Mouse (Mus musculus) Patski (cell line): ENCODE data around the gene Isyna1. TPM values are rescaled to one million over a fixed set of nuclear protein-coding genes. Genes with fewer than 3 reads are reported as not detected.

Experiments used
- ATAC-seq: fragments of 100-300 bp; one replicate; pipeline ENCODE4 v1.8.0; 2021
- CTCF ChIA-PET: fragments of 350-600 bp; sonication (Branson Sonifier 250); formaldehyde crosslinking; loops from one replicate; lab custom pipeline; 2022; ENCODE audit warnings: inconsistent platforms; lab: Charles Lee
- POLR2A ChIA-PET: fragments of 350-600 bp; sonication (Branson Sonifier 250); formaldehyde crosslinking; loops from one replicate; lab custom pipeline; 2022; ENCODE audit warnings: antibody characterized with exemption, inconsistent platforms; lab: Charles Lee
- DNase-seq: peaks from one replicate; pipeline ENCODE4 v3.0.0-alpha.2; 2011; ENCODE audit warnings: low read depth, low spot score
- H3K27me3 ChIP-seq: fragments of 371-371 bp; one replicate; pipeline ENCODE4 v1.5.1; 2021
- CTCF ChIP-seq: fragments of 100-300 bp; IDR thresholded peaks from one replicate; pipeline ENCODE4 v1.5.1; 2021
- in situ Hi-C: fragments of 300-500 bp; cut with MboI; formaldehyde crosslinking; loops from 3 replicates; pipeline ENCODE4 v1.11.1; 2018; ENCODE audit warnings: low pct_unique_long_range_greater_than_20kb, mixed read lengths
- polyA plus RNA-seq: library from polyadenylated mRNA; unstranded; gene quantifications from one replicate; pipeline ENCODE4 v1.2.3, GENCODE M21; 2021

The Isyna1 gene
- polyA plus RNA-seq, 1 experiment from 2014 or later, result 6.4 TPM

DNA sequence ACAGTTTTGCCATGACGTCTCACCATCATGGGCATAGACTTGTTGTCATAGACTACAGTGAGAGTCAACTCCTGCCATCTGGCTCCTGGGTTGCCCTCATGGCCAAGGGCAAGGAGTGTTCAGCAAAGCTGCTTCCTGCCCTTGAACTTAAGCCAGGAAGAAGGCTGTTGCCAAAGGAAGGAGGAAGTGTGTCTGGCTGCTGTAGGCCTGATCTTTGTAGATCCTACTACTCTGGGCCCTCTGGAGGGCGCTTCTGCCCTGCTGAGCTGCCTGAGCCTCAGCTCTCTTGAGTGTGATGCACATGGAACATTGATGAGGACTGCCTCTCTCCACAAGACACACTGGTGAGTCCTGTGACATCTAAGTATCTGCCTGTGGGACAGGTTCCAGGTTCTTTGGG lies 34.1 kb upstream of the Isyna1 start:
- ChIA-PET POLR2A (interaction anchor here (1.0 to 2.4 kb wide), 4 partner anchors 10 to 50 kb away, joined by 3 to 7 read pairs (median 4); no protein-coding TSS in a partner anchor), CTCF (interaction anchor here (1.0 to 5.2 kb wide), 6 partner anchors 8 to 40 kb away, joined by 3 to 64 read pairs (median 6); no protein-coding TSS in a partner anchor)
- no peak for DNase-seq
- ATAC-seq, result no peak
- no peak for TF ChIP-seq CTCF
- in situ Hi-C loops, result no loop called here
- H3K27me3 ChIP-seq, result no peaks in the 10 kb centered on the region

DNA sequence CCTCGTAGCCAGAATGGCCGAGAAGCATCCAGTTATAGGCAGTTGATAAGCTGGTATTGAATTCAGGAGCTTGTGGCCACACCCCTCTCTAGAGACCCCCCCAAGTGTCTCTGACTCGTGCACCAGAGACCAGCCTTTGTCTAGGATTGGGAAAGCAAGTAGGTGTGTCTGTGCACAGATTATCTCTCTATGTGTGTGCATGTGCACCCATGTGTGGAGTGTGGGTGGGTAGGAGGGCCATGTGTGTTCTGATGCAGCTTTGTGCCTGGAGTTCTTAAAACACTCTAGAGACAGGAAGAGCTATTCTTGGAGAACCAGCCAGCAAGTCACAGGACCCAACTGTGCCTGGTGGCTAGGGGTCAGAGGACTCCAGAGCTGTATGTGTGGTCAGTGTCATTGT lies 33.6 kb upstream of the Isyna1 start:
- TF ChIP-seq CTCF, result no peak
- ChIA-PET POLR2A (interaction anchor here (1.0 to 2.4 kb wide), 6 partner anchors 10 to 49 kb away, joined by 3 to 7 read pairs (median 3); no protein-coding TSS in a partner anchor), CTCF (interaction anchor here (1.0 to 5.2 kb wide), 8 partner anchors 9 to 50 kb away, joined by 3 to 64 read pairs (median 6); no protein-coding TSS in a partner anchor)
- no peak for ATAC-seq
- no peaks in the 10 kb centered on the region for H3K27me3 ChIP-seq
- no peak for DNase-seq
- in situ Hi-C loops, result no loop called here

DNA sequence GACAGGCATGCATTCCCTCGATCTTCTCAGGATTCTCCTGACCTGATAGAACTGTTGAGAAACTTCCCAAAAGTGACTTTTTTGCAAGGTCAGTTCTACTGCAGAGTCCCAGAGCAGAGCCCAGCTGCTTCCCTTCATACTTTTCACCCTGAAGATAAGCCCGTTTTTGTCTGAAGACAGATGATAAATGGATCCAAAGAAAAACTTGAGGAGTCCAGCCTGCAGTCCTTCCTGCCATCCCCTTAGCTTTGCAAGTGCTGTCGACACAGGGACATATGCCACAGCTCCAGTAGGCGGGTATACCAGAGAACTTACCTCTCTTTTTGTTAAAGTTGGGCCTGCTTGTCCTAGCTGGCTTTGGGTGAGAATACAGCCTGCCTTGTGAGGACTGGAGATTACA lies 32.8 kb upstream of the Isyna1 start:
- no peak for DNase-seq
- TF ChIP-seq CTCF, result no peak
- H3K27me3 ChIP-seq, result no peaks in the 10 kb centered on the region
- ATAC-seq, result no peak
- CTCF ChIA-PET, result interaction anchor here (1.0 to 5.2 kb wide), 7 partner anchors 9 to 50 kb away, joined by 3 to 64 read pairs (median 6); no protein-coding TSS in a partner anchor
- in situ Hi-C loops, result no loop called here
- POLR2A ChIA-PET, result interaction anchor here (1.0 to 2.4 kb wide), 4 partner anchors 9 to 48 kb away, joined by 3 to 7 read pairs (median 4); no protein-coding TSS in a partner anchor

DNA sequence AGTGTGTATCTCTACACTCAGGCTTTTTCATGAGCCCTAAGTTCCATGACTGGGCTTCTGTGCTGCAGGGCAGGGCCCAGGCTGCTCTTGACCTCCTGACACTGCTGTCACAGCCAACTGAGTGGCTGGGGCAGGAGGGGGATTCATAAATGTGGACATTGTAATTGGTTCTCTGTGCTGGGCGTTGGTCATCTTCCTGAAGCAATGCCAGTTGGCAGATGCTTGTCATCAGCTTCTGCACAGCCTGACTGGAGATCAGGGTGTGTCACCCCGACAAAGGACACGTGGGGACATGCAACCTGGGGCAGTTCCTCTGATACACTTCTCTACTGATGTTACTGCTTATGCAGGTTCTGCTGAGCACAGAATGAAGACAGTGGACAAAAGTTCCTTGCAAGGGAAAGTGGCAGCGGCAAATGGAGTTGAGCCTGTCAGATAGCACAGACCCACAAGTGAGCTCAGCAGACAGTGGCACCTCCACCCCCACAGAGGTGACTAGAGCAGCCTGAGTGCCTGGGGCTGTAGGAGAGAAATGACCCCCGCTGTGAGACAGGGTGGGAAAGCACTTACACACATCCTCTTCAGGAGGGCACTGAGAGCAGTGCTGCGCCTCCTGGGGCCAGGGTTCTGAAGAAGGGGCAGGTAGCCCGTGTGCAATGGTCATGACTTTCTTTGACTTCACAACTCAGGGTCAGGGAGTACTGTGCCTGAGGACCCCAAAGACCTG lies 32.2 kb upstream of the Isyna1 start:
- ATAC-seq, result no peak
- in situ Hi-C loops, result no loop called here

DNA sequence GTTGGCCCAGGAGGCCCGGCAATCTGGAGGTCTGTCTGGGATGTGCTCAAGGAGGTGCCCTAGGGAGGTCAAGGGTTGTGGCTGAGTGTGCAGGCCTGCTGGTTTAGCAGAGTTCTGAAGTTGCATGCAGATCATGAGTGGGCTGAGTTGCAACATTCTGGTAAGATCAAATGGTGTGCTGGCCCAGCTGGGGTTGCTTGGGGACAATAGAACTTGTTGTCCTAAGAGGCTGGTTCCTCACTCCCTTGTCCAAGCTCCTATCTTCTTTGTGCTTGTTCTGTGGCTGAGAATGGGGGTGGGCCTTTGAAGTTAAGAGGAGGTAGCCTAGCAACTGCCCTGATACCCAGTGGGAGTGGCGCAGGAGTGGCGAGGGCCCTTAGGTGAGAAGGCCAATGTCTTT lies 31.4 kb upstream of the Isyna1 start:
- ChIA-PET CTCF (no interaction called here), POLR2A (interaction anchor here (1.4 kb wide), 1 partner anchor 31 kb away, joined by 4 read pairs; no protein-coding TSS in a partner anchor)
- in situ Hi-C loops, result no loop called here
- no peaks in the 10 kb centered on the region for H3K27me3 ChIP-seq
- ATAC-seq, result no peak
- DNase-seq, result no peak
- TF ChIP-seq CTCF, result no peak

More for the DNA sequence above, 32.2 kb upstream of the Isyna1 start:
- CTCF ChIA-PET, result interaction anchor here (1.6 to 5.2 kb wide), 4 partner anchors 9 to 49 kb away, joined by 5 to 64 read pairs (median 10); no protein-coding TSS in a partner anchor
- H3K27me3 ChIP-seq, result no peaks in the 10 kb centered on the region
- TF ChIP-seq CTCF, result no peak
- POLR2A ChIA-PET, result interaction anchor here (1.5 to 2.4 kb wide), 2 partner anchors 15 to 48 kb away, joined by 3 to 7 read pairs; no protein-coding TSS in a partner anchor
- DNase-seq, result no peak

DNA sequence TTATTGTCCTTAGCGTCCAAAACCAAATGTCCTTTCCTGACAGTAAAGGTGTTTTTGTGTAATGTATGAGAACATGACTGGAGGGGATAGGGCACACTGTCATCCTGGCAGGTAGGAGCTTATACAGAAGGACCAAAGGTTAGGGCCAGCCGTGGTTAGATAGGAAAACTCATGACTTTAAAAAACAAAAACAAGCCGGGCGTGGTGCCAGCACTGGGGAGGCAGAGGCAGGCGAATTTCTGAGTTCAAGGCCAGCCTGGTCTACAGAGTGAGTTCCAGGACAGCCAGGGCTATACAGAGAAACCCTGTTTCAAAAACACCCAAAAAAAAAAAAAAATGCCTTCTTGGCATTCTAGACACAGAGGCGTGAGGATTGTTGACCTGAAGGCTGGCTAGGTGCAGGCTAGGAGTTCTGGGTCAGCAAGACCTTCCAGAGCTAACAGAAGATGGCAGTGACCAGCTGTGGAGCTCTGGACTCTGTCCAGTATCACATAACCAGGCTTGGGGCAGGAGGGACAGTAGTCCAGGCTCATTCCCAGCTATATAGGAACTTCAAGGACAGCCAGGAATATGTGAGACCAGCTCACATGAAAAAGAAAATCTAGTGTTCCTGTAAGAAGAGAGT lies 30.3 kb upstream of the Isyna1 start:
- TF ChIP-seq CTCF, result no peak
- ATAC-seq, result no peak
- DNase-seq, result no peak
- CTCF ChIA-PET, result interaction anchor here (1.0 to 1.7 kb wide), 6 partner anchors 9 to 40 kb away, joined by 3 to 8 read pairs (median 3); no protein-coding TSS in a partner anchor
- H3K27me3 ChIP-seq, result no peaks in the 10 kb centered on the region
- POLR2A ChIA-PET, result interaction anchor here (1.0 to 1.6 kb wide), 4 partner anchors 10 to 32 kb away, joined by 3 to 5 read pairs (median 4); no protein-coding TSS in a partner anchor
- in situ Hi-C loops, result no loop called here

DNA sequence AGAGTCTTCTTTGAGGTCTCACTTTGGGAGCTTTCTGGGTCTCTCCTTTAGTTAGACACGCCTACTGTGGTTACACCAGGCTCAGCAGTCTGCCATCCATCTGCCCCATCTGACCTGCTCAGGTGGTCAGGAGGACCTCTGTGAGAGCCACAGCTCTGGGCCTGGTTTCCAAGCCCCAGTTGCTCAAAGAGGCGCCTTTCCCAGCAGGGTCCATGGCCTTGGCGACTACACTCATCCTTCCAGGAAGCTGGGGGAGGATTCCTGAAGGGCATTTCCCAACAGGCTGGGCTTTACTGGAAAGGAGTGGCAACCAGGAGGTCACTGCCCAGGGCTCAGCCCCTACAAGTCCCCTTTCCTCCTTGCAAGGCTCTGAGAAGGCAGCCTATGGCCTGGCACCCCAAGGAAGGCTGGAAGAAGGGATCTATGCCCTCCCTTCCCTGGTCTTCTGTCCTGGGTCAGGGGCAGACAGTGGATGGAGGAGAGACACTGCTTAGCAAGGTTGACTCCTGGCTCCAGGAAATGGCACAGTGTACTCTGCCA lies 29.4 kb upstream of the Isyna1 start:
- no peak for TF ChIP-seq CTCF
- ATAC-seq, result peak; percentile 17
- POLR2A ChIA-PET, result interaction anchor here (0.8 to 1.6 kb wide), 3 partner anchors 9 to 12 kb away, joined by 3 to 4 read pairs (median 3); no protein-coding TSS in a partner anchor
- in situ Hi-C loops, result no loop called here
- no peak for DNase-seq
- no peaks in the 10 kb centered on the region for H3K27me3 ChIP-seq
- CTCF ChIA-PET, result interaction anchor here (1.1 to 1.8 kb wide), 7 partner anchors 9 to 39 kb away, joined by 3 to 8 read pairs (median 3); no protein-coding TSS in a partner anchor

DNA sequence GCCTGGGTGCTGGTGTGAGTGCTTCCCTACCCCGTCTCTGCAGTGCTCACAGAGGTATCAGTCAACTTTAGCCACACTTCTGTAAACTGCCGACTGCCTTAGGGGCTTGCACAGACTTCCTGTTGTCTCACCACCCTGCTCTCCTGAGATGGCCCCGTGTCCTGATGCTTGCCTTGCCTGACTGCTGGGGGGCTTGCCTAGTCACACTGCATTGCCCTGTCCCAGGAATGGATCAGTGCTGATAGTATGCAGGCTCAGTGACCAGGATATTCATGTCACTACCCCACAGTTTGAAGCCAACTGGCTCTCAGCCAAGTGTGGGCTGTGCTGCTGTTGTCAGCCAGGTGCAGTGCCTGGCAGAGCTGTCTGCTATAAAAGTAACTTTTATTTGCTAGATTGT lies 28.6 kb upstream of the Isyna1 start:
- ChIA-PET POLR2A (interaction anchor here (0.8 kb wide), 1 partner anchor 9 kb away, joined by 3 read pairs; no protein-coding TSS in a partner anchor), CTCF (interaction anchor here (1.1 to 1.8 kb wide), 3 partner anchors 9 to 38 kb away, joined by 3 to 4 read pairs (median 3); no protein-coding TSS in a partner anchor)
- DNase-seq (no peak), ATAC-seq (peak; percentile 15)
- TF ChIP-seq CTCF, result no peak
- no peaks in the 10 kb centered on the region for H3K27me3 ChIP-seq
- in situ Hi-C loops, result no loop called here

DNA sequence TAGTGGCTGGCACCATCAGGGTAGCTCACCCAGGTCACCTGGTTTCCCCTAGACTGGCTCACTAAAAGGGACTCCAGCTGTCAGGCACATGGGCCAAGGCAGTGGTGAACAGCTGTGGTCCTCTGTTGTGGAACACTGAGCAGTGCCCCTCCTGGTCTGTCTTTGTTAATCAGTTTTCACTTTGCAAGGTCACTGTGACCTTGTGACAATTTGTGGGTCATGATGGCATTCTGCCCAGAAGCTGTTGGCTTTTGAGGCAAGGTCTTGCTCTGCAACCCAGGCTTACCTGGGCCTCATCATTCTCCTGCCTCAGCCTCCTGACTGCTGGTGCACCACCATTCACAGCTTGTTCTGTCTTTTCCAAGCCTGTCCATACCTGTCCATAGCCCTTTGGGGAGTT lies 23.8 kb upstream of the Isyna1 start:
- POLR2A ChIA-PET, result interaction anchor here (1.0 to 1.9 kb wide), 4 partner anchors 10 to 40 kb away, joined by 3 to 6 read pairs (median 4); partner anchors contain the start of gene Ssbp4
- CTCF ChIA-PET, result interaction anchor here (0.8 to 1.7 kb wide), 5 partner anchors 9 to 41 kb away, joined by 3 to 10 read pairs (median 3); no protein-coding TSS in a partner anchor
- no peak for TF ChIP-seq CTCF
- in situ Hi-C loops, result no loop called here
- H3K27me3 ChIP-seq, result no peaks in the 10 kb centered on the region
- DNase-seq (no peak), ATAC-seq (no peak)
